Mouse (Mus musculus) lung, embryonic 14.5 days (tissue): ENCODE measurements at regions not wholly inside any gene's neighbourhood (a gene's known extent, or its start where the extent isn't known, plus 50 kb on each side); places are given as distances from the start of the nearest gene placed in this dataset.

Experiments
- ATAC-seq: fragments of 200-750 bp; cut with Nextera tagmentation; 2 replicates; pipeline ENCODE4 v1.8.0; 2017; ENCODE audit warnings: mild to moderate bottlenecking, moderate TSS enrichment, moderate library complexity; ENCODE audit not compliant: insufficient read depth
- DNase-seq: peaks from one replicate; pipeline ENCODE4 v3.0.0-alpha.2; 2015
- H3K27ac ChIP-seq: fragments of 300-500 bp; sonication (generic); 2 replicates; pipeline ENCODE4 v1.5.1; 2014; ENCODE audit warnings: low read depth, mild to moderate bottlenecking, moderate library complexity
- H3K27me3 ChIP-seq: fragments of 300-500 bp; sonication (generic); 2 replicates; pipeline ENCODE4 v1.6.1; 2014; ENCODE audit warnings: low read length, control low read depth; ENCODE audit not compliant: insufficient read depth
- H3K36me3 ChIP-seq: fragments of 300-500 bp; sonication (generic); 2 replicates; pipeline ENCODE4 v1.6.1; 2014; ENCODE audit warnings: control low read depth; ENCODE audit not compliant: insufficient read depth
- H3K4me1 ChIP-seq: fragments of 300-500 bp; sonication (generic); 2 replicates; pipeline ENCODE4 v1.6.1; 2014; ENCODE audit warnings: antibody characterized with exemption, control low read depth; ENCODE audit not compliant: insufficient read depth
- H3K4me2 ChIP-seq: fragments of 300-500 bp; sonication (generic); 2 replicates; pipeline ENCODE4 v1.6.1; 2014; ENCODE audit warnings: mild to moderate bottlenecking
- H3K4me3 ChIP-seq: fragments of 300-500 bp; sonication (generic); 2 replicates; pipeline ENCODE4 v1.5.1; 2014; ENCODE audit warnings: low read depth, low read length
- H3K9ac ChIP-seq: fragments of 300-500 bp; sonication (generic); 2 replicates; pipeline ENCODE4 v1.6.1; 2014
- H3K9me3 ChIP-seq: fragments of 300-500 bp; sonication (generic); 2 replicates; pipeline ENCODE4 v1.6.1; 2016; ENCODE audit warnings: low read depth, low read length, control low read depth
- CTCF ChIP-seq: IDR thresholded peaks from 2 replicates; pipeline ENCODE4 v1.5.1; 2016; ENCODE audit warnings: antibody characterized with exemption, low read depth
- WGBS: fragments of 180-500 bp; shearing (Covaris S2); extraction: QIAGEN DNeasy Blood & Tissue Kit; methylation state at CpG from one replicate; pipeline ENCODE4 v1.1.7; 2014; 5-methylcytosine and 5-hydroxymethylcytosine counted together

DNA sequence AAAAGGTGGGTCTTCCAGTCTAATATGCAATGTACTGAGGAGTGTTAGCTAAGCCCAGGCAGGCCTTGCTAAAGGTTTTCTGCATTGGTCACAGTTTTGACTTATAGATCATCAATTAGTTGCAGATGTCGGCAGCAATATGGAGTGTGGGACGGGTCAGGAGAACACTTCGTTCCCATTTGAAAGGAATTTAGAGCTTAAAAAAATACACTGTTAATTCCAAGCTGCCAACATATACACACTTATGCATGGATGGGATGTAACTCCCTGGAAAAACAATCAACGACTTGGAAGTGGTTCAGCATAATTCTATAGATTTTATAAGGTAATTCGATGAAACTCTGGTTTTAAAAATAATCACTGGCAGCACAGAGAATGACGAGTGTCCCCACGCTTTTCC lies 121.4 kb downstream of the Tmem30b start:
- WGBS: 67% methylated on average over 7 of the region's 7 CpGs
- no peaks in the 10 kb centered on the region for H3K36me3 ChIP-seq
- H3K9me3 ChIP-seq: no peaks in the 10 kb centered on the region
- no peak overlapping the region for H3K4me3 ChIP-seq
- H3K4me1 ChIP-seq: no peaks in the 10 kb centered on the region
- ATAC-seq (no peak), DNase-seq (no peak)
- no peaks in the 10 kb centered on the region for H3K27me3 ChIP-seq
- no peak for TF ChIP-seq CTCF
- no peak overlapping the region for H3K9ac ChIP-seq
- no peak overlapping the region for H3K27ac ChIP-seq
- no peak overlapping the region for H3K4me2 ChIP-seq

DNA sequence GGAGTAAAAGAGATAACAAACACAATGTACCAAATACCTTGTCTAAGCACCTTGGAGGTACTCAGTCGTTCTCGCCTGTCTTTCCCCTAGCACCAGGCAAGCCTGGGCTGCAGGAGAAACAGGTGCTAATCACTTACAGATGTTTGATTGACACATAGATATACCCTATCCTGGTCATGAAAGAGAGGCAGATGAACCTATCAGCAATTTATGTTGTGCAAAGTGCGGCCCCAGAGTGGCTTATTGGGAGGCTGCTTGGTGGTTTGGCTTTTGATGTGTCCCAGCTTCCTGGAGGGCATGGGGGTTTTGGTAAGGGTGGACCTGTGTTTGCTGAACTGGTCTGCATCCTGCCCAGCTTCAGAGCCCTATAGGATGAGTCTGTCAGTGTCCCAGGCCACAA lies 129.1 kb downstream of the Tmem30b start:
- H3K27ac ChIP-seq: no peak overlapping the region
- no peak for TF ChIP-seq CTCF
- DNase-seq (no peak), ATAC-seq (no peak)
- H3K9ac ChIP-seq: no peak overlapping the region
- no peaks in the 10 kb centered on the region for H3K9me3 ChIP-seq
- H3K27me3 ChIP-seq: no peaks in the 10 kb centered on the region
- 80% methylated on average over 3 of the region's 3 CpGs for WGBS
- H3K4me3 ChIP-seq: no peak overlapping the region
- H3K36me3 ChIP-seq: no peaks in the 10 kb centered on the region
- H3K4me1 ChIP-seq: no peaks in the 10 kb centered on the region
- no peak overlapping the region for H3K4me2 ChIP-seq

DNA sequence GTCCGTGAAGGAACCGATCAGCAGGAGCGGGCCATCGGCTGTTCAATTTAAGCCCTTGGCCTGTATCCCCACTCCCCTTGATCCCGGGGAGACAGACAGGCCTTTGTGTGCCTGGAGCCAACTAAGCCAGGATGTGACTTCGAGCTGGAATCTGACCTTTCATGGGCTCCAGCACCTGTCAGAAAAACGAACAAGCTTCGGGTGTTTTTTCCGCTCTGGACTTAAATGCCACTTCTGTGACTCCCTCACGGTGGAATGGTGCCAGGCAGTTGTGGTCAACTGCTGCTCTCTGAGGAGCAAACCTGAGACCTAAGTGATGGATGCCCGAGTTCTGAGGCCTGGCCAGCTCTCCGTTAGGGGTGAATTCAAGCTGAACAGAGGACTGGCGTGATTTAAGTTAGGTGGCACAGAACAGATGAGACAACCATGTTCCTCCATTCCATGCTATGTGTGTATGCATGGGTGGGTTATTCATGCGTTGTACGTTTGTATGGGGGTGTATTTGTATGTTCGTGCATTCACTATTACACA lies 129.8 kb downstream of the Tmem30b start:
- no peaks in the 10 kb centered on the region for H3K4me1 ChIP-seq
- H3K27ac ChIP-seq: no peak overlapping the region
- no peaks in the 10 kb centered on the region for H3K36me3 ChIP-seq
- ATAC-seq: no peak
- no peak overlapping the region for H3K4me2 ChIP-seq
- 47% methylated on average over 16 of the region's 16 CpGs for WGBS
- H3K27me3 ChIP-seq: no peaks in the 10 kb centered on the region
- TF ChIP-seq CTCF: no peak
- H3K9ac ChIP-seq: no peak overlapping the region
- no peaks in the 10 kb centered on the region for H3K9me3 ChIP-seq
- no peak for DNase-seq
- H3K4me3 ChIP-seq: no peak overlapping the region

DNA sequence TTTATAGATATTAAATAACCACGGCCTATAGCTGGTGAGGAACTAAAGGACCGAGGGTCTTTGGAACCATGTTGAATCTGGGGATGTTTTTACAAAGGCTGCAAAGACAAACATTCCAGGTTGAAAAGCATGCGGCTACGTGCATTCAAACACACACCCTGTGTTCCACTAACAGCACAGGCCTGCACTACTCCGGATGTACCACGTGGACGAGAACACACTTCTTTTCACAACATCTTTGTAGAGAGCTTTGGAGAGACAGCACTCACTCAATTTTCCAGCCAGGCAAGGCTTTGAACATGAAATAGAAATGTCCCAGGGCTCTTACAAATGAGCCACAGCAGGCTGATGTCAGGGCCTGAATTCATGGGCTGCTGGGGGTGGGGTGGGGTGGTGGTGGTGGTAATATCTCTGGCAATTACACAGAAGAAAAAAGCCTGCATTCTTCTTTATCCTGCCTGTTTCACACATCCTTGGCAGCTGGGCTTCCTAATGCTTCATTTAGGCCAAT lies 129.3 kb downstream of the Slc38a6 start:
- no peak overlapping the region for H3K4me3 ChIP-seq
- DNase-seq (no peak), ATAC-seq (no peak)
- WGBS: 65% methylated on average over 7 of the region's 7 CpGs
- H3K36me3 ChIP-seq: no peaks in the 10 kb centered on the region
- H3K4me1 ChIP-seq: no peaks in the 10 kb centered on the region
- no peak for TF ChIP-seq CTCF
- no peak overlapping the region for H3K9ac ChIP-seq
- H3K9me3 ChIP-seq: no peaks in the 10 kb centered on the region
- no peak overlapping the region for H3K27ac ChIP-seq
- H3K27me3 ChIP-seq: no peaks in the 10 kb centered on the region
- no peak overlapping the region for H3K4me2 ChIP-seq

DNA sequence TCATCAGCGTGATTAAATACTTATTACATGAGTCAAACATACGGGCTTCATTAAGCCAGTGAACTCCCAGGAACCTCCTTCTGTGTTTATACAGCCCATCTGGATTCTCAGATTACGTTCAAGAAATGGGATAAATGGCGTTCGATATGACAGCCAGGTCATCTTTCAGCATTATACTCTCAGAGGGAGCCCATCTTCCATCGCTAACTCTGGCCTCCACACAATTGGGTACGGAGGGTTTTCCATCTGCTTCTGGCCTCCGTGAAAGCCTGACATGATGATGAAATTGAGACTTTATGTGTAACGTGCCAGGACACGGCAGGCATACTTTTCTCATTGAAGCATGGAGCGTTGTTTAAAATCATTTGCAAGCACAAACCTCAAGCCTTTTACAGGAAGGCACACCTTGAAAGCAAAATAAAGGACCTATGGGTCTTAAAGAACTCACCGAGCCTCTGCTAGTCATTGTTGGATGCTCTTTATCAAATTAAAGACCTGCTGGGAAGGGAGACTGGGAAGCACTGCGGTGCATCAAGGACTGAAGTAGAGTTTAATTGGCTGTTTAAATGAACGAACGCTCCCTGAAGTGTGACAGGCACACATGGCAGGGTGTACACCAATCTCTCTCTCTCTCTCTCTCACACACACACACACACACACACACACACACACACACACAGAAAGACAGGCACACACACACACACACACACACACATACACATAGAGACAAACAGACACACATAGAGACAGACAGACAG lies 127.0 kb downstream of the Slc38a6 start:
- Histone ChIP-seq H3K27ac (no peak overlapping the region), H3K4me3 (no peak overlapping the region), H3K4me2 (no peak overlapping the region), H3K36me3 (no peaks in the 10 kb centered on the region), H3K27me3 (no peaks in the 10 kb centered on the region), H3K4me1 (no peaks in the 10 kb centered on the region), H3K9ac (no peak overlapping the region), H3K9me3 (no peaks in the 10 kb centered on the region)
- ATAC-seq (peak; percentile 23; the same call in 1 of the 2 replicates), DNase-seq (peak; percentile 36)
- WGBS: 26% methylated on average over 15 of the region's 15 CpGs
- TF ChIP-seq CTCF: no peak

DNA sequence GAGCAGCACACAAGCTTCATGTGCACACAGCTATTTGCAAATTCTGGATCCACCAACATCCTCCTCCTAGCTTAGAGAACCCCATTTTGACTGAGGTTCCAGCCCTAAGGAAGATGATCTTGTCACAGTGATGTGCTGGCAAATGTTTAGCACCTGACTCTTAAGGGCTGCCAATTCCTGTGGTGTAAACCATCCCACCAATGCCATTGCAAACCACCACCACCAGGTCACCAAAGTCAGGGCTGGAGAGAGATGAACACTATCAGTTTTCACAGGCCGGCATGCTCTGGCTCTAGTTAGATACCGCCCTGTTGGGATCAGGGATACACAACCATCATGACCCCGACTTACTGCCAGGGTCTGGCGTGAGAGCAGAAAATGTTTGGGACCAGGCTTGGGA lies 125.9 kb downstream of the Slc38a6 start:
- H3K9me3 ChIP-seq: no peaks in the 10 kb centered on the region
- H3K36me3 ChIP-seq: no peaks in the 10 kb centered on the region
- H3K27ac ChIP-seq: no peak overlapping the region
- H3K9ac ChIP-seq: no peak overlapping the region
- WGBS: 73% methylated on average over 4 of the region's 4 CpGs
- no peak for TF ChIP-seq CTCF
- DNase-seq (no peak), ATAC-seq (no peak)
- H3K4me2 ChIP-seq: no peak overlapping the region
- no peak overlapping the region for H3K4me3 ChIP-seq
- no peaks in the 10 kb centered on the region for H3K4me1 ChIP-seq
- H3K27me3 ChIP-seq: no peaks in the 10 kb centered on the region

DNA sequence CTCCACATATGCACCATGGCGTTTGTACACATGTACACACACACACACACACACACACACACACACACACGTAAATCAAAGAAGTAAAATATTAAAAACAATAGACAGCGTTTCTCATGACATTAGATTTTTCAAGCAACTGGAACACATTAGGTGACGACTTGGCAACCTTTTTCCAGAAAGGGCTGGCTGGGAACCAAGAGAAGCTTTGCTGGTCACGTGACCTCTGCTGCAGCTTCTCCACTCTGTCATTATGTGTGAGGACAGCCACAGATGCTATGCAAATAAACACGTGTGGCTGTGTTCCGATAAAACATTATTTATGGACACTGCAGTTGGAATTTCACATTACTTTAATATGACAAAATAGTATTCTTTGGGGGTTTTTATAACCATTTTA lies 124.3 kb downstream of the Slc38a6 start:
- ATAC-seq: 0 out of 2 replicates have a peak, but pooled peaks have one; percentile 41

More for the DNA sequence above, 124.3 kb downstream of the Slc38a6 start:
- no peaks in the 10 kb centered on the region for H3K9me3 ChIP-seq
- DNase-seq: peak; percentile 71
- no peak for TF ChIP-seq CTCF
- no peaks in the 10 kb centered on the region for H3K27me3 ChIP-seq
- H3K4me1 ChIP-seq: no peaks in the 10 kb centered on the region
- H3K27ac ChIP-seq: no peak overlapping the region
- no peak overlapping the region for H3K9ac ChIP-seq
- no peak overlapping the region for H3K4me3 ChIP-seq
- no peak overlapping the region for H3K4me2 ChIP-seq
- WGBS: 32% methylated on average over 7 of the region's 7 CpGs
- no peaks in the 10 kb centered on the region for H3K36me3 ChIP-seq
